Mouse (Mus musculus) thymus, postnatal 25 days (tissue): Measurements from ENCODE around the gene Gpx1.
"Not testable (repeated sequence)": the region's sequence is repeated elsewhere in the genome, so short reads cannot be mapped to it uniquely, and the experiment has no call there.

Source experiments
- DNase-seq: peaks from one replicate; pipeline ENCODE4 v3.0.0; 2022

Gene Gpx1

DNA sequence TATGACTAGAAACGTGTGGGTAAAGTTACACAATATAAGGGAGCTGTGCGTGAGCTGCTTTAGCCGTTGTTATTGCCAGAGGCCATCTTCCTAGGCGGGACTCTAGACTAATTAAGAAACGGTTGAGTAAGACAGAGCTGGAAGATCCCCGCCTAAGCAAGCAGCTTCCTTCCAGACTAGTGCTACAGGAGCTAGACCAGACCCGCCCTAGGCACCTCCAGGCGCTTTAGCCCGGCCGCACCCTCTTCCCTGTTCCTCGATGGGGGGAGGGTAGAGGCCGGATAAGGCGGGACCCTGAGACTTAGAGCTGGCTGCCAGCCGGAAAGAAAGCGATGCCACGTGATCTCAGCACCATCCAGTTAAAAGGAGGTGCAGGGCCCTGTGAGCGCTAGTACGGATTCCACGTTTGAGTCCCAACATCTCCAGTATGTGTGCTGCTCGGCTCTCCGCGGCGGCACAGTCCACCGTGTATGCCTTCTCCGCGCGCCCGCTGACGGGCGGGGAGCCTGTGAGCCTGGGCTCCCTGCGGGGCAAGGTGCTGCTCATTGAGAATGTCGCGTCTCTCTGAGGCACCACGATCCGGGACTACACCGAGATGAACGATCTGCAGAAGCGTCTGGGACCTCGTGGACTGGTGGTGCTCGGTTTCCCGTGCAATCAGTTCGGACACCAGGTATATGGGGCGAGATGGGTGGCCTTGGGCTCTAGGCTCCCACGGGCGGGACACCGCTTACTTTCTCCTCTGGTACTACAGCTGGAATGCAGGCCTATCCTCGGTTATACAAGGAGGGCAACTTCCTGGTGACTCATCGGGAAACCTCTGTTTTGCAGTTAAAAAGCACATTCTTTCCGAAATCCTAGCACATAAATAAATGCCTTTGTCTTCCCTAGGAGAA, at the start of gene Gpx1:
Gene Gpx1, plus strand, starts transcription at position 18 of the 896 bp plus-strand sequence.
- peak; percentile 91 for DNase-seq

DNA sequence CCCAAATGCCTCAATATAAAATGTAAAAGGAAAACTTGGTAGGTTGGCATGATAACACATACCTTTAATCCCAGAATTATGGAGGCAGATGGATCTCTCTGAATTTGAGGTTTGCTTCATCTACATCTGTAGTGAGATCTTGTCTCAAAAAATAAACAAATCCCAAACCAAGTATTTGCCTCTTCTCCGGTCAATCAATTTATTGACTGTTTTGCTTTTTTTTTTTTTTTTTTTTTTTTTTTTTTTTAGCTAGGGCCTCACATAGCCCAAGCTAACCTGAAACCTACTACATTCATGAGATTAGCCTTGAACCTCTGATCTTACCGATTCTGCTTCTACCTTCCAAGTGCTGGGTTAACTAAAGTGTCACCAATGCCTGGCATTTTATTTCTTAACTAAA, 49.4 kb upstream of the Gpx1 start:
- DNase-seq, result no peak

- peak; percentile 87 for DNase-seq
These were observed 48.5 kb upstream of the Gpx1 start, which contains the start of gene Nicn1 for GRCm38 (mm10) chr9:108290016-108290750. TSS of gene Nicn1 (plus strand) at chr9:108290429.

DNA sequence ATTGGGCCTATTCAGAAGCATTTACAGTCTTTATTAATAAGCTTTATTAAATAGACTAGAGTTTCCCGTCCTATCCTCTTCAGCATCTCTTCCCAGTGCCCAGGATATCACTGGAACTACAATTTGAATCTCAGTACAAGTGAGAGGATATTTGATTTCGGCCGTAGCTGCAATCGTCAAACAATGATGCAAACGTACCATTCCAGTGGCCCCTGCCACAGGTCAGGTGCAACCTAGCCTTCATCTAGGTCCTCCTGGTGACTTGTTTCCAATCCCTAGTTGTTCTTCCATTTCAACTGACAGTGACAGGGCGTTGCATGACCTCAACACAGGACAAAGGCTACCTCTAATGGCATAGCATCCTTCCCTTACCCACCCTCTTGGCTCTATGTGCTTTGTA, 47.9 kb upstream of the Gpx1 start:
- no peak for DNase-seq

DNA sequence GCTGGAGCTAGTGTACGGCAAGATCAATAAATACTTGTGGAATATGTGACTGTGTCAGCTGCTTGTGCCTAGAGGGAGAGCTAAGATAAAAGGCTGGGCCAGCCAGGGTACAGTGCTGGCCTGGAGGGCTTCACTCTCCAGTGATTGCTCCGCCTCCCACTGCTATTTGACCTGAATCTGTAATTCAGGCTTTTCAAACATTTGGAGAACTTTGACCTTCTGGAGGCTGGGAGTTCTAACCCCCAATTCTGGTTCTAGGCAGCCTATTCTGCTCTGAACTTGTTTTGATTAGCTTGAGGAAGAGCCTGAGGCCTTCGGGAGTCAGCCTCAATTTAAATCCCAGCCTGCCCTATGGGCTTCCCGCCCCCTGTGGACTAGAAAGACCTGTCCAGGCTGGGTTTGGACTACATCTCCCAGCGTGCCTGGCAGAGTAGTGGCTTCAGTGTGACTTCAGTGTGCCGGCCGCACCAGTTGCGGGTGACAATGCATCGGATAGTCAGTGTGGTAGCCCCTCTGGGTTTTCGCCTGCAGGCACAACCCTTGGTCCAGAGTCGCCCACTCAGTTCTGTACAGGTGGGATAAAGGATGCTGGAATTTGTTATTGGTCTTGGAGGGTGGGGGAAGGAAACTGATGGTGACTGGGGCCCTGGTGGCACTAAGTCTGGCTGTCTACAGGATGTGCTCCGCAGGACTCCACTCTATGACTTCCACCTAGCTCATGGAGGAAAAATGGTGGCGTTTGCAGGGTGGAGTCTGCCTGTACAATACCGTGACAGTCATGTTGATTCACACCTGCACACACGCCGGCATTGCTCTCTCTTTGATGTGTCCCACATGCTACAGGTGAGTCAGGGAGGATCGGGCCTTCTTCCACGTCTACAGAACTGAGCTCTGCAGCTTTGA, 42.0 kb upstream of the Gpx1 start, which contains the start of gene Amt:
Gene Amt, plus strand, starts transcription at position 401 of the 903 bp plus-strand sequence.
- DNase-seq, result no peak

GRCm38 (mm10) chr9:108301853-108302252, 36.9 kb upstream of the Gpx1 start:
- DNase-seq, result no peak

GRCm38 (mm10) chr9:108304716-108305115, 34.0 kb upstream of the Gpx1 start:
- DNase-seq, result no peak

GRCm38 (mm10) chr9:108305170-108305569, 33.5 kb upstream of the Gpx1 start:
- no peak for DNase-seq

DNA sequence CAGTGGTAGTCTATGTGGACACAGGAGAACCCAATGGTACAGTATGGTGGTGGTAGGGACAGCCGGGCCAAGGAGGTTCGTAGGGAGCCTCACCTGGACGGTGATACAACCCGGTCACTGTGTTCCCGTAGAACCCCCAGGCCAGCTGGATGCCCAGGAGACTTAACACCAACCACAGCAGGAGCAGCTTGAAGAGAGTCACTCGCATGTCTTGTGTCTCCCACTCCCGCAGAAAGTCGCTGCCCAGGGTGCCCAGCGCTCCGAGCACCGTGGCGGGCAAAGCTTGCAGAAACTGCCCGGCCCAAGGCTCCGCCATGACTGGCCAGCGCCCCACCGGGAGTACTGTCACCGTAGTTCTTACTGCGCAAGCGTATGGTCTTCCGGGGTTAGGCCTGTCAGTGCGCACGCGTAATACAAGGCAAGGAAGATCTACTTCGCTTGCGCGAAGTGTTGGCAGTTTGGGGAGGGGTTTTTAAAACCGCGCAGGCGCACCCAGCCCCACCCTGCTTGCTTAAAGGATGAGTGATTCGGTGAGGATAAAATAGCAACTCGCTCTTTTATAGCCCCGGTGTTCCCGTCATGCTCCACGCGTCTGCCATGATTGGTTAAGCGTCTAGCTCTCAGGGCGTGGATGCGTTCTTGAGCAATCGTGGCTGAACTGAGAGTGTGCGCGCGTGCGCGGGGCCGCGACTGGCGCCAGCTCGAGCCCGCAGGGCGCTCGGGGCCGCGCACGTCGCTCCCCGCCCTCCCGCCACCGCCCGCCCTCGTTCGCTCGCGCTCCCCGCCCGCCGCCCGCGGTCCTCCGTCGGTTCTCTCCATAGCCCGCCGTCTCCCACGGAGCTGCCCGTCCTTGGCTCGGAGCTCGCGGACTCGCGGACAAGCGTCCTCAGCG, 32.8 kb upstream of the Gpx1 start, which contains the start of the genes Rhoa and Tcta:
Gene Rhoa, plus strand, starts transcription at position 501 of the 892 bp plus-strand sequence.
Gene Tcta, minus strand, starts transcription at position 532 of the 892 bp plus-strand sequence.
- DNase-seq, result peak; percentile 98

- DNase-seq, result peak; percentile 86
These were observed 32.1 kb upstream of the Gpx1 start for GRCm38 (mm10) chr9:108306571-108306980.

GRCm38 (mm10) chr9:108307021-108307807, 31.5 kb upstream of the Gpx1 start:
- DNase-seq, result no peak

DNA sequence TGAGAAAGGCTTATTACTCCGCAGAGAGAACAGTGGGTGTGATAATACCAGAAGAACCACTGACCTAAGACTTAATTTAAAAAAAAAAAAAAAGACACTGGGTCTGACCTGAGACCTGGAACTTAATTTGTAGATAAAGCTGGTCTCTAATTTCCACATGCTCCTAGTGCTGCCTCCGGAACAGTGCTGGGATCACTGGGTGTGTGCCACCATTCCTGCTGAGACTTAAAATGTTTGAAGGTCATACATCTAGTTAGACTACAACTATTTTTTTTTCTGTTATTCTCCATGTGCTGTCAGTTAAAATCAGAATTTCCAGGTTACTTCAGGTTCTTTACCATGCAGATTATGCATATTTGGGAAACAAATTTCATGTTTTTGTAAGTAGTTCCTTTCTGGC, 30.6 kb upstream of the Gpx1 start:
- DNase-seq, result no peak

DNA sequence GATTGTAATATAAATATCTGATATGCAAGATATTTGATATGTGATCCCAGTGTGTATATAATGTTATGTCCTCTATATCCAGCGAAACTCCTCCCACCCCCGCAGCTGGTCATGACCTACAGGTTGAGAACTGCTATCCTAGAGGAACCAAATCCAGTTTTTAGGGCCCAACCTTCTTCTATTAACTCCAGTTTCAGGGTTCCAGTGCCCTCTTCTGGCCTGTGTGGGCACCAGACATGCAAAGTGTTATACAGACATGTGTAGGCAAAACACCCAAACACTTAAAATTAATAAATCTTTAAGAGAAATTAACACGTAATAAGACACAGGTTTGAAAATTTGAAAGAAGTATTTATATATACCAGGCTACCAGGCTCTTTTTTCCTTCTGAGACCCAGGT, 21.1 kb upstream of the Gpx1 start:
- DNase-seq, result no peak

- no peak for DNase-seq
These were observed 20.2 kb upstream of the Gpx1 start for GRCm38 (mm10) chr9:108318462-108318861.

DNA sequence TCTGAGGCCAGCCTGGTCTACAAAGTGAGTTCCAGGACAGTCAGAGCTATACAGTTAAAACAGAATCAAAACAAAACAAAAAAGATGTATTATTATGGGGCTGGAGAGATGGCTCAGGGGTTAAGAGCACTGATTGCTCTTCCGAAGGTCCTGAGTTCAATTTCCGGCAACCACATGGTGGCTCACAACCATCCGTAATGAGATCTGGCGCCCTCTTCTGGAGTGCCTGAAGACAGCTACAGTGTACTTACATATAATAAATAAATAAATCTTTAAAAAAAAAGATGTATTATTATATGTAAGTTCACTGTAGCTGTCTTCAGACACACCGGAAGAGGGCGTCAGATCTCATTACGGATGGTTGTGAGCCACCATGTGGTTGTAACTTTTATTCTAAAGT, 16.6 kb upstream of the Gpx1 start:
- not testable (repeated sequence) for DNase-seq

DNA sequence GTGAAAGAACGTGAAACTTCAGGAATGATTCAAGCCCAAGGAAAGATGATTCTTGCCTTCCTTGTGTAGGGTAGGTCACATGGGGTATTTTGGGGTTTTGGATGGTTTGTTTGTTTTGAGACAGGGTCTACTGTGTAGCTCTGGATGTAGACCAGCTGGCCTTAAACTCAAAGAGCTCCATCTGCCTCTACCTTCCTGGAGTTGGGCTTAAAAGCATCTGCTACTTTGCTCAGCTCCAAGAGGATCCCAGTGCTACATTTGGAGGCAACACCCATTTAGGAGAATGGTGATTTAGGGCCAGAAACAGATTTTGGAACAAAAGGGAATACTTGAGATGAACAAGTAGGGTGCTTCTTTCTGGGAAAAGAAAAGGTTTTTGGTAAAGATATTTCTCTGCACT, 13.9 kb upstream of the Gpx1 start:
- DNase-seq, result no peak

DNA sequence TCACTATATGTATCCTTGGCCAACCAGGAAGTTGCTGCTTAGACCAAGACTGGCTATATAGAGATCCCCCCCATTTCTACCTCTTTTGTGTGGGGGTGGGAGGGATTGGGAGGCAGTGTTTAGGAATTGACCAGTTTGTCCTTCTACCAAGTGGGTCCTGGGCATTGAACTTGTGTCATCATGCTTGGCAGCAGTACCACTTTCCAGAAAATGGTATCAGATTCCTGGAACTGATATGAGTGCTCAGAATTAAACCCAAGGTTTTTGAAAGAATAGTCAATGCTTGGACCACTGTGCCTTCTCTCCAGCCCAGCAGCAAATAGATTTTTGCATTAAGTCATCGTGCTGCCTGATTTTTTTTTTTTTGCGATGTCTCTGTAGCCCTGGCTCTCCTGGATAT, 12.9 kb upstream of the Gpx1 start:
- DNase-seq, result no peak

DNA sequence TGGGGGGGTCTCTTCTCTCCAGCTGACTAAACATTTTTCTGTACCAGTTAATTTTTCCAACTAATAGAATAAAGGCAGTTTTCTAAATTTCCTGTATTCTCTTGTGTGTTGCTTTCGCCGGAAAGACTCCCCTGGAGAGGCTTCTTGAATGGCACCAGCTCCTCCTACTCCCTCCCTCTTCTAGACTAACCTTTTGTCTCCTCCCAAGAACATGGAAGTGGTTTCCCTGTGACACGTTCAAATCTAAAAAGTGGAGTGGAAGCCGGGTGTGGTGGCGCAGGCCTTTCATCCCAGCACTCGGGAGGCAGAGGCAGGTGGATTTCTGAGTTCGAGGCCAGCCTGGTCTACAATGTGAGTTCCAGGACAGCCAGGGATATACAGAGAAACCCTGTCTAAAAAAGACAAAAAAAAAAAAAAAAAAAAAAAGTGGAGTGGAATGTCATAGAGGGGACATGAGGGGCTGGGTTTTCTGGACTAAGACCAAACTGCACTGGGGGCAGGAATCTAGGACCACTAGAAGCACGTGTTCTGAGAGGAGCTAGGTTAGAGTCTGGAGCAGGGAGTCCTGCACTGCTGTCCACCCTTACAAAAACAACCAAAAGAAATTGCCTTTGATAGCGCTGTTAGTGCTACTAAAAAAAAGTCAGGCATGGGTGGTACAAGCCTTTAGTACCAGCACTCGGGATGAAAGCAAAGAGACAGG, 704 bp upstream of the Gpx1 start:
- DNase-seq, result no peak

GRCm38 (mm10) chr9:108338551-108338885, 185 bp upstream of the Gpx1 start:
- no peak for DNase-seq

GRCm38 (mm10) chr9:108339886-108340257, 1.2 kb downstream of the Gpx1 start:
- DNase-seq, result peak; percentile 35
